Comparison of ENCODE assay signal across 8 mouse cellular contexts in genomic region chr5:143818949-143819348, GRCm38 (mm10). TPM values are rescaled to one million over a fixed set of nuclear protein-coding genes. Genes with fewer than 3 reads are reported as not detected.
DNase-seq lines count a peak whose midpoint lies in the region; ATAC-seq and TF ChIP-seq lines count a peak whose summit lies in the region.

No protein-coding gene starts in this region.

- H3K4me2 ChIP-seq in lung, embryonic 16.5 days (ENCODE audit: low read depth, low read length) = peak overlapping the region; percentile 93
- peak overlapping the region; percentile 73; the same call in 1 of the 2 replicates for H3K4me2 ChIP-seq in forebrain, embryonic 14.5 days (ENCODE audit: low read length)
- peak overlapping the region; percentile 79 for H3K4me2 ChIP-seq in liver, embryonic 16.5 days (ENCODE audit: low read depth, low read length)
- no peak overlapping the region for H3K4me2 ChIP-seq in stomach, postnatal 0 days (replicated peaks; ENCODE audit: low read depth)

- peaks cover 10% of the 10 kb centered on the region for H3K4me1 ChIP-seq in lung, embryonic 16.5 days (replicated peaks; ENCODE audit: control insufficient read depth, insufficient read depth, low read length)
- H3K4me1 ChIP-seq in forebrain, embryonic 14.5 days (ENCODE audit: control insufficient read depth, insufficient read depth, low read length) = peaks cover 8% of the 10 kb centered on the region; the same call in 1 of the 2 replicates
- peaks cover 21% of the 10 kb centered on the region for H3K4me1 ChIP-seq in liver, embryonic 16.5 days (ENCODE audit: control insufficient read depth, low read depth, low read length)
- H3K4me1 ChIP-seq in stomach, postnatal 0 days (replicated peaks; ENCODE audit: control insufficient read depth, insufficient read depth) = 0 out of 2 replicates have a peak, but pooled peaks cover 3% of the 10 kb centered on the region

- H3K27me3 ChIP-seq in lung, embryonic 16.5 days (ENCODE audit: control insufficient read depth, insufficient read depth, low read depth, low read length) = no peaks in the 10 kb centered on the region
- no peaks in the 10 kb centered on the region for H3K27me3 ChIP-seq in forebrain, embryonic 14.5 days (replicated peaks; ENCODE audit: control insufficient read depth, insufficient read depth, low read length)
- no peaks in the 10 kb centered on the region for H3K27me3 ChIP-seq in liver, embryonic 16.5 days (ENCODE audit: control insufficient read depth, insufficient read depth, low read depth, low read length)
- no peaks in the 10 kb centered on the region for H3K27me3 ChIP-seq in stomach, postnatal 0 days (ENCODE audit: control insufficient read depth, insufficient read depth, low read length)

- peak overlapping the region; percentile 96; the same call in 1 of the 2 replicates for H3K4me3 ChIP-seq in lung, embryonic 16.5 days (ENCODE audit: low read length)
- H3K4me3 ChIP-seq in forebrain, embryonic 14.5 days (ENCODE audit: low read depth, low read length) = no peak overlapping the region
- H3K4me3 ChIP-seq in liver, embryonic 16.5 days (ENCODE audit: low read depth, low read length) = peak overlapping the region; percentile 92
- no peak overlapping the region for H3K4me3 ChIP-seq in stomach, postnatal 0 days (ENCODE audit: low read depth, low read length)

- DNase-seq in lung, postnatal 4 days = no peak
- no peak for DNase-seq in forebrain, embryonic 14.5 days (ENCODE audit: low spot score)
- DNase-seq in stomach, postnatal 0 days (ENCODE audit: low spot score) = no peak
- DNase-seq in adipocyte (ENCODE audit: low spot score) = no peak
- DNase-seq in ovary, postnatal 36 days (ENCODE audit: low spot score) = no peak
- DNase-seq in cerebellum, adult 11-12 months = no peak

- no peaks in the 10 kb centered on the region for H3K36me3 ChIP-seq in lung, embryonic 16.5 days (ENCODE audit: control insufficient read depth, insufficient read depth, low read length)
- no peaks in the 10 kb centered on the region for H3K36me3 ChIP-seq in forebrain, embryonic 14.5 days (ENCODE audit: control insufficient read depth, insufficient read depth, low read length)
- peaks cover 3% of the 10 kb centered on the region for H3K36me3 ChIP-seq in liver, embryonic 16.5 days (ENCODE audit: control insufficient read depth, insufficient read depth)
- no peaks in the 10 kb centered on the region for H3K36me3 ChIP-seq in stomach, postnatal 0 days (ENCODE audit: control insufficient read depth, insufficient read depth, low read length)

- no peak overlapping the region for H3K9ac ChIP-seq in lung, embryonic 16.5 days (ENCODE audit: low read length)
- no peak overlapping the region for H3K9ac ChIP-seq in forebrain, embryonic 14.5 days (ENCODE audit: low read length)
- H3K9ac ChIP-seq in liver, embryonic 16.5 days (ENCODE audit: low read depth, low read length) = peak overlapping the region; percentile 98
- peak overlapping the region; percentile 9; the same call in 1 of the 2 replicates for H3K9ac ChIP-seq in stomach, postnatal 0 days (ENCODE audit: low read length)

- ATAC-seq in lung, embryonic 16.5 days (ENCODE audit: low read depth) = no peak
- no peak for ATAC-seq in forebrain, embryonic 14.5 days
- ATAC-seq in liver, embryonic 16.5 days (ENCODE audit: low read depth) = peak; percentile 88
- ATAC-seq in stomach, postnatal 0 days (ENCODE audit: low FRiP score, low TSS enrichment) = no peak

- no peak for TF ChIP-seq EP300 in stomach, postnatal 0 days (optimal IDR thresholded peaks at IDR 0.05)

- H3K27ac ChIP-seq in lung, embryonic 16.5 days (ENCODE audit: low read length) = no peak overlapping the region
- no peak overlapping the region for H3K27ac ChIP-seq in forebrain, embryonic 14.5 days (ENCODE audit: low read depth, low read length)
- peak overlapping the region; percentile 99 for H3K27ac ChIP-seq in liver, embryonic 16.5 days (ENCODE audit: low read length)
- no peak overlapping the region for H3K27ac ChIP-seq in stomach, postnatal 0 days (replicated peaks)

- 45% methylated on average over 13 of the region's 13 CpGs for WGBS in lung, embryonic 16.5 days
- 89% methylated on average over 13 of the region's 13 CpGs for WGBS in forebrain, embryonic 14.5 days
- 16% methylated on average over 13 of the region's 13 CpGs for WGBS in liver, embryonic 16.5 days (ENCODE audit: insufficient replicate concordance)
- WGBS in stomach, postnatal 0 days = 68% methylated on average over 13 of the region's 13 CpGs

- no peaks in the 10 kb centered on the region for H3K9me3 ChIP-seq in lung, embryonic 16.5 days (ENCODE audit: control insufficient read depth, low read length)
- H3K9me3 ChIP-seq in forebrain, embryonic 14.5 days (replicated peaks; ENCODE audit: control insufficient read depth, low read length) = no peaks in the 10 kb centered on the region
- no peaks in the 10 kb centered on the region for H3K9me3 ChIP-seq in liver, embryonic 16.5 days (replicated peaks; ENCODE audit: control insufficient read depth, low read length)
- H3K9me3 ChIP-seq in stomach, postnatal 0 days (ENCODE audit: control insufficient read depth, low read length) = no peaks in the 10 kb centered on the region

- TF ChIP-seq CTCF in stomach, postnatal 0 days (IDR thresholded peaks at IDR 0.05; ENCODE audit: low read depth) = no peak

RNA-seq across cellular contexts. Expression of gene Eif2ak1, which starts 1.4 kb away (rescaled TPM):
- 35.5 and 36.7 TPM in 2 replicates for polyA plus RNA-seq in lung, embryonic 16.5 days (2015; fragmentation: Nextera tagmentation; extraction: Ambion mirVana)
- 42.5 and 46.9 TPM in 2 replicates for polyA plus RNA-seq in forebrain, embryonic 14.5 days (2014; fragmentation: Nextera tagmentation; extraction: Ambion mirVana)
- 115 and 119 TPM in 2 replicates for polyA plus RNA-seq in liver, embryonic 16.5 days (2015; fragmentation: Nextera tagmentation; extraction: Ambion mirVana)
- 18.7 and 19.9 TPM in 2 replicates for polyA plus RNA-seq in stomach, postnatal 0 days (2015; fragmentation: Nextera tagmentation; extraction: Ambion mirVana)

Comparison
In these comparisons a context has a peak if more than half of its experiments do, and no peak if none do; other contexts are left out.
1. H3K4me3 ChIP-seq: peak in lung, embryonic 16.5 days (single experiment) and liver, embryonic 16.5 days (single experiment); none in forebrain, embryonic 14.5 days (single experiment) and stomach, postnatal 0 days (single experiment).
2. H3K9ac ChIP-seq: peak in liver, embryonic 16.5 days (single experiment) and stomach, postnatal 0 days (single experiment); none in lung, embryonic 16.5 days (single experiment) and forebrain, embryonic 14.5 days (single experiment).